Mouse (Mus musculus) B cell, adult 67 days (primary cell): ENCODE data around the gene Mplkip. TPM values are rescaled to one million over a fixed set of nuclear protein-coding genes. Genes with fewer than 3 reads are reported as not detected.

Experiments used
- total RNA-seq, 2 experiments: library from RNA; stranded (reverse); gene quantifications; 4 replicates each; pipeline ENCODE4 v1.2.4; 2023

Gene Mplkip
- 10 to 100 TPM; 25.9 to 28.4 TPM for total RNA-seq

DNA sequence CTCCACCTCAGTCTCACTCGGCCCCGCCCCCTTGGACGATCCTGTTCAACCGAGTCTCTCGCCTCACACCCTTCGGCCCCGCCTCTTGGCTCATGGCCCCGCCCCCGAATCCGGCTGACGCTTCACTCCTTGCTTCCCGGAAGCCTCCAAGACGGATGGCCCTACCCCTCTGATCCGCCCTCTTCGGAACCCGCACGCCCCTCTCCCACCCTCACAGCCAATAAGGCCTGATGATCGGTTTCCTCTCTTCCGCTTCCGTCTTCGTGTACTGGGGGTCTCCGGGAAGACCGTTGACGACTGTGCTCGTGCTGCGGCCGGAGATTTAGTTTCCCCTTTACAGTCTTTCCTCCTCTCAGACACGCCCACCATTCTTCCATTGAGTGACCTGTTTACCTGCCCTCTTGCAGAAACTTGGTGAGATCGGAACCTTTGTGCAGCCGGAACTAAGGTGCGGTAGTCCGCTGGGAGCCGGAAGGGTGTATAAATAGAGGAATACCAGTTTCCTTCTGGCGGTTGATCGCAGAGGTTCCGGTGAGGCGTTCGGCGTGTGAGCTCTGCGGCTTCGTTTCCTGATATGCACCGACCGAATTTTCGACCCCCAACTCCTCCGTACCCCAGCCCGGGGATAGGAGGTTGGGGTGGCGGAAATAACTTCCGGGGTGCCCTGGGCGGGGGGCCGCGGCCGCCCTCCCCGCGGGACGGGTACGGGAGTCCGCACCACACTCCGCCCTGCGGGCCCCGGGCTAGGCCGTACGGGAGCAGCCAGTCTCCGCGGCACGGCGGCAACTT lies at the start of gene Mplkip, which contains the start of gene Sugct:
Gene Mplkip (plus strand): TSS at position 282 of the 789 bp plus-strand sequence.
Gene Sugct (minus strand): TSS at position 643 of the 789 bp plus-strand sequence.

Other genes with a start within 250 kb of the Mplkip start
- gene Sugct, start 361 bp downstream of the Mplkip start, total RNA-seq: not detected
- 100 to 1,000 TPM; 189 to 206 TPM for gene Cdk13, start 109.9 kb downstream of the Mplkip start, total RNA-seq
- gene Rala, start 249.0 kb downstream of the Mplkip start, total RNA-seq: 10 to 100 TPM; 32.0 to 33.2 TPM